Mouse (Mus musculus): ENCODE results near the gene Esrrg. TPM values are rescaled to one million over a fixed set of nuclear protein-coding genes. Genes with fewer than 3 reads are reported as not detected.

The Esrrg gene
- polyA plus RNA-seq, 1 experiment: 0.27 TPM

- no peak for DNase-seq (ENCODE audit: low read depth in 1 of 2, low spot score in 2 of 2)
- Histone ChIP-seq H3K27me3 (ENCODE audit: control insufficient read depth, insufficient read depth, low read length) (no peaks in the 10 kb centered on the region), H3K4me1 (ENCODE audit: control insufficient read depth, insufficient read depth, insufficient read length) (no peaks in the 10 kb centered on the region), H3K36me3 (ENCODE audit: control insufficient read depth, insufficient read depth, low read length) (no peaks in the 10 kb centered on the region), H3K4me3 (ENCODE audit: extremely low read depth, insufficient read depth, insufficient read length) (no peak overlapping the region), H3K27ac (ENCODE audit: insufficient read depth, low read length) (no peak overlapping the region)
- TF ChIP-seq POLR2A (IDR thresholded peaks at IDR 0.05; ENCODE audit: low read depth, low read length): no peak
- no peak for TF ChIP-seq CTCF (IDR thresholded peaks at IDR 0.05; ENCODE audit: extremely low read depth, insufficient read depth, insufficient read length, insufficient replicate concordance)
- WGBS: 73% methylated on average over 3 of the region's 3 CpGs
These were observed 224.3 kb downstream of the Esrrg start for GRCm38 (mm10) chr1:187832851-187833250.

DNA sequence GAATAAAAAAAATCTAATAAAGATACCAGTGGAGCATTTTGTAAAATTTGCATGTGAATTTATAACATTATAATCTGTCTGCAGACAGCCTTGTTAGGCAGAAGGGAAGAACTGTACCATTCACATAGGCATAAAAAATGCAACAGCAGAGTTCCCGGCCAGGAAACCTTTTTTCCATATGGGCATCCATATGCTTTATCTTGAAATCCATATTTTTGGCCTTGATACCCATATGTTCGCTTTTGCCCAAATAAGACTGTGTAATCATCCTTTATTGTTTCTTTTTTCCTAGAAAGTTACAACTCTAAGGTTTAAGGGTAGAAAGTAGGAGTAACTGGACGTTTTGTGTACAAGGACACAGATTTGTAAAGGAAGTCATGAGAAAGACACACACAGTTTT, 226.0 kb downstream of the Esrrg start:
- H3K4me1 ChIP-seq (ENCODE audit: control insufficient read depth, insufficient read depth, insufficient read length): no peaks in the 10 kb centered on the region
- TF ChIP-seq POLR2A (IDR thresholded peaks at IDR 0.05; ENCODE audit: low read depth, low read length): no peak
- TF ChIP-seq CTCF (IDR thresholded peaks at IDR 0.05; ENCODE audit: extremely low read depth, insufficient read depth, insufficient read length, insufficient replicate concordance): no peak
- no peaks in the 10 kb centered on the region for H3K36me3 ChIP-seq (ENCODE audit: control insufficient read depth, insufficient read depth, low read length)
- H3K27ac ChIP-seq (ENCODE audit: insufficient read depth, low read length): no peak overlapping the region
- no peak overlapping the region for H3K4me3 ChIP-seq (ENCODE audit: extremely low read depth, insufficient read depth, insufficient read length)
- no peak for DNase-seq (ENCODE audit: low read depth in 1 of 2, low spot score in 2 of 2)
- no peaks in the 10 kb centered on the region for H3K27me3 ChIP-seq (ENCODE audit: control insufficient read depth, insufficient read depth, low read length)
- 80% methylated on average over 3 of the region's 3 CpGs for WGBS

- no peaks in the 10 kb centered on the region for H3K4me1 ChIP-seq (ENCODE audit: control insufficient read depth, insufficient read depth, insufficient read length)
- WGBS: 59% methylated on average over 6 of the region's 6 CpGs
- H3K27me3 ChIP-seq (ENCODE audit: control insufficient read depth, insufficient read depth, low read length): no peaks in the 10 kb centered on the region
- no peak for TF ChIP-seq POLR2A (IDR thresholded peaks at IDR 0.05; ENCODE audit: low read depth, low read length)
- TF ChIP-seq CTCF (IDR thresholded peaks at IDR 0.05; ENCODE audit: extremely low read depth, insufficient read depth, insufficient read length, insufficient replicate concordance): no peak
- H3K27ac ChIP-seq (ENCODE audit: insufficient read depth, low read length): no peak overlapping the region
- H3K4me3 ChIP-seq (ENCODE audit: extremely low read depth, insufficient read depth, insufficient read length): no peak overlapping the region
- no peaks in the 10 kb centered on the region for H3K36me3 ChIP-seq (ENCODE audit: control insufficient read depth, insufficient read depth, low read length)
- DNase-seq (ENCODE audit: low read depth in 1 of 2, low spot score in 2 of 2): no peak
These were observed 227.8 kb downstream of the Esrrg start for GRCm38 (mm10) chr1:187836384-187836783.

DNA sequence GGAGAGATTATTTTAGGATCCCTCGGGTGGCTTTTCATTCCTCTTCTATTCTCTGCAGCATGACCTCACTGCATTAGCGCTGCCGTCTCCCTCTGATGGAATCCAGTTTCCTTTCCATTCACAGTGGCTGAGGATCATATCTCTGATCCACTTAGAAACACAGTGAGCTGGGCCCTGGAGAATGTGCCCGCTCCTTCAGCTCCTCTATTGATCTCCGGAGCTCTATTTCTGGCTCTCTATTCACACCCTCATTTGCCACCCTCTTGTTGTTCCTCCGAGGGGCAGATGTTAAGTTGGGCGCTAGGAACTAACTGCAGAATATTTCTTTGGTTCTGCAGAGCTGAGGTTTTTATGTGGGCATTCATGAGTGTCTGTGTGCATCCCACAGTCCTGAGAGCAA, 228.3 kb downstream of the Esrrg start:
- no peak for DNase-seq (ENCODE audit: low read depth in 1 of 2, low spot score in 2 of 2)
- TF ChIP-seq POLR2A (IDR thresholded peaks at IDR 0.05; ENCODE audit: low read depth, low read length) (no peak), CTCF (IDR thresholded peaks at IDR 0.05; ENCODE audit: extremely low read depth, insufficient read depth, insufficient read length, insufficient replicate concordance) (no peak)
- no peaks in the 10 kb centered on the region for H3K36me3 ChIP-seq (ENCODE audit: control insufficient read depth, insufficient read depth, low read length)
- H3K27ac ChIP-seq (ENCODE audit: insufficient read depth, low read length): no peak overlapping the region
- 46% methylated on average over 7 of the region's 7 CpGs for WGBS
- no peaks in the 10 kb centered on the region for H3K4me1 ChIP-seq (ENCODE audit: control insufficient read depth, insufficient read depth, insufficient read length)
- no peaks in the 10 kb centered on the region for H3K27me3 ChIP-seq (ENCODE audit: control insufficient read depth, insufficient read depth, low read length)
- H3K4me3 ChIP-seq (ENCODE audit: extremely low read depth, insufficient read depth, insufficient read length): no peak overlapping the region

DNA sequence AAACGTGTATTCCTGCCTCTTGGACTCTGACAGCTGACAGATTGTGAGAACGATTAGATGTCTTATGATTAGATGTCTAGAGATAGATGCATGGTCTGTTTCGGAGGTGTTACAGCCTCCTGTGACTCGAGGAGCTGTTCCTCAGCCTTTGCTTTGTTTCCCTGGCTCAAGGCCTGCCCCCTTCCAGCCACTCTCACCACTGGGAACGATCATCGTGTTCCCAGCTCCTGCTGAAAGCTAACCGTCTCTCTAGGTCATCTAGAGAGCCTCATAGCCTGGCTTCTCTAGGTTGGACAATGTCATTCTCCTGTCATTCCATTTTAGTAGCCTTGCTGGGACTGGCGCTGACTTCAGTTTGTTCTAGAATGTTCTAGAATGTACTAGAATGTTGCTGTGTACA, 233.0 kb downstream of the Esrrg start:
- WGBS: 77% methylated on average over 8 of the region's 8 CpGs
- Histone ChIP-seq H3K36me3 (ENCODE audit: control insufficient read depth, insufficient read depth, low read length) (no peaks in the 10 kb centered on the region), H3K4me1 (ENCODE audit: control insufficient read depth, insufficient read depth, insufficient read length) (no peaks in the 10 kb centered on the region), H3K4me3 (ENCODE audit: extremely low read depth, insufficient read depth, insufficient read length) (no peak overlapping the region), H3K27me3 (ENCODE audit: control insufficient read depth, insufficient read depth, low read length) (no peaks in the 10 kb centered on the region), H3K27ac (ENCODE audit: insufficient read depth, low read length) (no peak overlapping the region)
- TF ChIP-seq POLR2A (IDR thresholded peaks at IDR 0.05; ENCODE audit: low read depth, low read length): no peak
- TF ChIP-seq CTCF (IDR thresholded peaks at IDR 0.05; ENCODE audit: extremely low read depth, insufficient read depth, insufficient read length, insufficient replicate concordance): no peak
- DNase-seq (ENCODE audit: low read depth in 1 of 2, low spot score in 2 of 2): no peak

- no peak for TF ChIP-seq CTCF (IDR thresholded peaks at IDR 0.05; ENCODE audit: extremely low read depth, insufficient read depth, insufficient read length, insufficient replicate concordance)
- no peak for TF ChIP-seq POLR2A (IDR thresholded peaks at IDR 0.05; ENCODE audit: low read depth, low read length)
- DNase-seq (ENCODE audit: low read depth in 1 of 2, low spot score in 2 of 2): no peak
- Histone ChIP-seq H3K4me3 (ENCODE audit: extremely low read depth, insufficient read depth, insufficient read length) (no peak overlapping the region), H3K27me3 (ENCODE audit: control insufficient read depth, insufficient read depth, low read length) (no peaks in the 10 kb centered on the region), H3K4me1 (ENCODE audit: control insufficient read depth, insufficient read depth, insufficient read length) (no peaks in the 10 kb centered on the region), H3K27ac (ENCODE audit: insufficient read depth, low read length) (no peak overlapping the region), H3K36me3 (ENCODE audit: control insufficient read depth, insufficient read depth, low read length) (no peaks in the 10 kb centered on the region)
- WGBS: 81% methylated on average over 5 of the region's 5 CpGs
These were observed 234.1 kb downstream of the Esrrg start for GRCm38 (mm10) chr1:187842702-187843101.

DNA sequence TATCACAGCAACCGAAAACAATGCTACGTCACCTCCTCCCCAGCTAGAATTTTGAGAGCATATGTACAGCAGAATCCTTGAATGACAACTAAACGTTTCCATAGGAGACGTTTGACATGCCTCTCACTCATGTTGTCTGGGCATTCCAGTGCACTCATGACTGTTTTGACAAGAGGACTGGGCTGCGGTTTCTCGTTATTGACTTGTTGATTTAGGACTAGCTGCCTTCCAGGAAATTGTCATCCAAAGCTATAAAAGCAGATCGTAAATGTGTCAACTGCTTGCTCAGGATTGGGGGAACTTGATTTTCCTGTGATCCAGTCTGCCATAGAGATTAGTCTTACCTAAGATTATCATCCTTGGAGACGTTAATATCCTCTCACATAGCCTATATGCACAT, 245.6 kb downstream of the Esrrg start:
- Histone ChIP-seq H3K27me3 (ENCODE audit: control insufficient read depth, insufficient read depth, low read length) (no peaks in the 10 kb centered on the region), H3K36me3 (ENCODE audit: control insufficient read depth, insufficient read depth, low read length) (no peaks in the 10 kb centered on the region), H3K4me1 (ENCODE audit: control insufficient read depth, insufficient read depth, insufficient read length) (no peaks in the 10 kb centered on the region), H3K27ac (ENCODE audit: insufficient read depth, low read length) (no peak overlapping the region), H3K4me3 (ENCODE audit: extremely low read depth, insufficient read depth, insufficient read length) (no peak overlapping the region)
- TF ChIP-seq CTCF (IDR thresholded peaks at IDR 0.05; ENCODE audit: extremely low read depth, insufficient read depth, insufficient read length, insufficient replicate concordance) (no peak), POLR2A (IDR thresholded peaks at IDR 0.05; ENCODE audit: low read depth, low read length) (no peak)
- WGBS: 50% methylated on average over 8 of the region's 8 CpGs
- DNase-seq (ENCODE audit: low read depth in 1 of 2, low spot score in 2 of 2): no peak
